Mouse (Mus musculus): ENCODE measurements at regions not wholly inside any gene's neighbourhood (a gene's known extent, or its start where the extent isn't known, plus 50 kb on each side); places are given as distances from the start of the nearest gene placed in this dataset.

GRCm38 (mm10) chr1:158148035-158148434, 208.1 kb downstream of the Brinp2 start:
- 79% methylated on average over 5 of the region's 5 CpGs for WGBS

GRCm38 (mm10) chr1:158161111-158161510, 195.0 kb downstream of the Brinp2 start:
- Histone ChIP-seq H3K9me3 (ENCODE audit: control insufficient read depth, low read length) (no peaks in the 10 kb centered on the region), H3K27me3 (ENCODE audit: control insufficient read depth, insufficient read depth, low read length) (no peaks in the 10 kb centered on the region), H3K4me3 (ENCODE audit: low read depth, low read length) (no peak overlapping the region), H3K4me2 (replicated peaks; ENCODE audit: low read depth) (no peak overlapping the region), H3K36me3 (ENCODE audit: control insufficient read depth, insufficient read depth, low read length) (no peaks in the 10 kb centered on the region), H3K9ac (ENCODE audit: low read length) (no peak overlapping the region), H3K4me1 (replicated peaks; ENCODE audit: control insufficient read depth, insufficient read depth) (no peaks in the 10 kb centered on the region), H3K27ac (replicated peaks) (no peak overlapping the region)
- TF ChIP-seq EP300 (optimal IDR thresholded peaks at IDR 0.05), result no peak
- no peak for TF ChIP-seq CTCF (IDR thresholded peaks at IDR 0.05; ENCODE audit: low read depth)
- ATAC-seq (ENCODE audit: low FRiP score, low TSS enrichment) (no peak), DNase-seq (ENCODE audit: low spot score) (no peak)
- 61% methylated on average over 2 of the region's 2 CpGs for WGBS

More at GRCm38 (mm10) chr1:158148035-158148434, 208.1 kb downstream of the Brinp2 start:
- no peak overlapping the region for H3K9ac ChIP-seq (ENCODE audit: low read length)
- H3K36me3 ChIP-seq (ENCODE audit: control insufficient read depth, insufficient read depth, low read length), result no peaks in the 10 kb centered on the region
- no peak overlapping the region for H3K4me3 ChIP-seq (ENCODE audit: low read depth, low read length)
- TF ChIP-seq EP300 (optimal IDR thresholded peaks at IDR 0.05), result no peak
- no peak for TF ChIP-seq CTCF (IDR thresholded peaks at IDR 0.05; ENCODE audit: low read depth)
- no peak overlapping the region for H3K27ac ChIP-seq (replicated peaks)
- no peak for DNase-seq (ENCODE audit: low spot score)
- no peaks in the 10 kb centered on the region for H3K27me3 ChIP-seq (ENCODE audit: control insufficient read depth, insufficient read depth, low read length)
- H3K4me2 ChIP-seq (replicated peaks; ENCODE audit: low read depth), result no peak overlapping the region
- no peak for ATAC-seq (ENCODE audit: low FRiP score, low TSS enrichment)
- H3K4me1 ChIP-seq (replicated peaks; ENCODE audit: control insufficient read depth, insufficient read depth), result no peaks in the 10 kb centered on the region
- no peaks in the 10 kb centered on the region for H3K9me3 ChIP-seq (ENCODE audit: control insufficient read depth, low read length)

- 65% methylated on average over 6 of the region's 6 CpGs for WGBS
- no peak for TF ChIP-seq EP300 (optimal IDR thresholded peaks at IDR 0.05)
- no peak for TF ChIP-seq CTCF (IDR thresholded peaks at IDR 0.05; ENCODE audit: low read depth)
- H3K4me1 ChIP-seq (replicated peaks; ENCODE audit: control insufficient read depth, insufficient read depth), result no peaks in the 10 kb centered on the region
- H3K9ac ChIP-seq (ENCODE audit: low read length), result no peak overlapping the region
- H3K4me2 ChIP-seq (replicated peaks; ENCODE audit: low read depth), result no peak overlapping the region
- H3K27me3 ChIP-seq (ENCODE audit: control insufficient read depth, insufficient read depth, low read length), result no peaks in the 10 kb centered on the region
- no peak for DNase-seq (ENCODE audit: low spot score)
- no peak overlapping the region for H3K27ac ChIP-seq (replicated peaks)
- H3K4me3 ChIP-seq (ENCODE audit: low read depth, low read length), result no peak overlapping the region
- no peaks in the 10 kb centered on the region for H3K9me3 ChIP-seq (ENCODE audit: control insufficient read depth, low read length)
- ATAC-seq (ENCODE audit: low FRiP score, low TSS enrichment), result no peak
- no peaks in the 10 kb centered on the region for H3K36me3 ChIP-seq (ENCODE audit: control insufficient read depth, insufficient read depth, low read length)
Observed at GRCm38 (mm10) chr1:158161533-158161932, 194.6 kb downstream of the Brinp2 start.

- Histone ChIP-seq H3K4me1 (replicated peaks; ENCODE audit: control insufficient read depth, insufficient read depth) (no peaks in the 10 kb centered on the region), H3K4me3 (ENCODE audit: low read depth, low read length) (no peak overlapping the region), H3K27me3 (ENCODE audit: control insufficient read depth, insufficient read depth, low read length) (no peaks in the 10 kb centered on the region), H3K27ac (replicated peaks) (no peak overlapping the region), H3K9ac (ENCODE audit: low read length) (no peak overlapping the region), H3K4me2 (replicated peaks; ENCODE audit: low read depth) (no peak overlapping the region), H3K9me3 (ENCODE audit: control insufficient read depth, low read length) (no peaks in the 10 kb centered on the region), H3K36me3 (ENCODE audit: control insufficient read depth, insufficient read depth, low read length) (no peaks in the 10 kb centered on the region)
- DNase-seq (ENCODE audit: low spot score) (no peak), ATAC-seq (ENCODE audit: low FRiP score, low TSS enrichment) (no peak)
- TF ChIP-seq EP300 (optimal IDR thresholded peaks at IDR 0.05) (no peak), CTCF (IDR thresholded peaks at IDR 0.05; ENCODE audit: low read depth) (no peak)
Observed at GRCm38 (mm10) chr1:158163411-158163810, 192.7 kb downstream of the Brinp2 start.

GRCm38 (mm10) chr1:158170006-158170405, 186.1 kb downstream of the Brinp2 start:
- no peak overlapping the region for H3K27ac ChIP-seq (replicated peaks)
- H3K27me3 ChIP-seq (ENCODE audit: control insufficient read depth, insufficient read depth, low read length), result no peaks in the 10 kb centered on the region
- no peak overlapping the region for H3K4me2 ChIP-seq (replicated peaks; ENCODE audit: low read depth)
- H3K36me3 ChIP-seq (ENCODE audit: control insufficient read depth, insufficient read depth, low read length), result no peaks in the 10 kb centered on the region
- WGBS, result 59% methylated on average over 3 of the region's 3 CpGs
- H3K4me1 ChIP-seq (replicated peaks; ENCODE audit: control insufficient read depth, insufficient read depth), result no peaks in the 10 kb centered on the region
- no peak overlapping the region for H3K9ac ChIP-seq (ENCODE audit: low read length)
- DNase-seq (ENCODE audit: low spot score) (no peak), ATAC-seq (ENCODE audit: low FRiP score, low TSS enrichment) (no peak)
- TF ChIP-seq EP300 (optimal IDR thresholded peaks at IDR 0.05) (no peak), CTCF (IDR thresholded peaks at IDR 0.05; ENCODE audit: low read depth) (no peak)
- no peaks in the 10 kb centered on the region for H3K9me3 ChIP-seq (ENCODE audit: control insufficient read depth, low read length)
- H3K4me3 ChIP-seq (ENCODE audit: low read depth, low read length), result no peak overlapping the region

GRCm38 (mm10) chr1:158180095-158180494, 176.0 kb downstream of the Brinp2 start:
- no peak overlapping the region for H3K4me2 ChIP-seq (replicated peaks; ENCODE audit: low read depth)
- no peak overlapping the region for H3K4me3 ChIP-seq (ENCODE audit: low read depth, low read length)
- ATAC-seq (ENCODE audit: low FRiP score, low TSS enrichment) (no peak), DNase-seq (ENCODE audit: low spot score) (no peak)
- H3K27me3 ChIP-seq (ENCODE audit: control insufficient read depth, insufficient read depth, low read length), result no peaks in the 10 kb centered on the region
- H3K9me3 ChIP-seq (ENCODE audit: control insufficient read depth, low read length), result no peaks in the 10 kb centered on the region
- H3K4me1 ChIP-seq (replicated peaks; ENCODE audit: control insufficient read depth, insufficient read depth), result no peaks in the 10 kb centered on the region
- TF ChIP-seq CTCF (IDR thresholded peaks at IDR 0.05; ENCODE audit: low read depth) (peak; percentile 43), EP300 (optimal IDR thresholded peaks at IDR 0.05) (no peak)
- H3K9ac ChIP-seq (ENCODE audit: low read length), result no peak overlapping the region
- 59% methylated on average over 4 of the region's 4 CpGs for whole genome bisulfite sequencing
- no peaks in the 10 kb centered on the region for H3K36me3 ChIP-seq (ENCODE audit: control insufficient read depth, insufficient read depth, low read length)
- H3K27ac ChIP-seq (replicated peaks), result no peak overlapping the region
